Mouse (Mus musculus) urinary bladder, postnatal 10 days (tissue): ENCODE results near the gene Ap3b1.

Experiments
- DNase-seq: peaks from one replicate; pipeline ENCODE4 v3.0.0; 2022; ENCODE audit warnings: low spot score

Gene Ap3b1

GRCm38 (mm10) chr13:94375526-94376390 lies 17.0 kb downstream of the Ap3b1 start:
- DNase-seq: no peak

GRCm38 (mm10) chr13:94379006-94379405 lies 20.2 kb downstream of the Ap3b1 start:
- DNase-seq: no peak

DNA sequence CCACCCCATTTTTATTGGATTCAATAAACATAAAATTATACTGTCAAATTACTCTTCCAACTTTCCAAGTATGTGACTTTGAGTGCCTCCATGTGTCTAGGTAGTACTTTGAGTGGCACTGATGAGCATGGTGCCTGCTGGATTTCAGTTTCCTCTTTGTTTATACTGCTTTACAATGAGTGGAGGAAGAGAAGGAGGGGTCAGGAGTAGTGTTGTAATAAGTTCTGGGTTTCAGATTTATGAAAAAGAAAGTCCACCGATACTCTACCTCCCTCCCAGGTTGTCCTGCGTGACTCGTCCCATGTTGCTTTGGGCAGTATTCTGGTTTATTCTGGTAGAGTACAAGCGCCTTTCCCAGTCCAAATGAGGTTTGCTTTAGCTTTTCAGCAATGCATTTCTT lies 22.7 kb downstream of the Ap3b1 start:
- DNase-seq: no peak

- DNase-seq: no peak
Measured at GRCm38 (mm10) chr13:94381829-94382675, 23.3 kb downstream of the Ap3b1 start.

DNA sequence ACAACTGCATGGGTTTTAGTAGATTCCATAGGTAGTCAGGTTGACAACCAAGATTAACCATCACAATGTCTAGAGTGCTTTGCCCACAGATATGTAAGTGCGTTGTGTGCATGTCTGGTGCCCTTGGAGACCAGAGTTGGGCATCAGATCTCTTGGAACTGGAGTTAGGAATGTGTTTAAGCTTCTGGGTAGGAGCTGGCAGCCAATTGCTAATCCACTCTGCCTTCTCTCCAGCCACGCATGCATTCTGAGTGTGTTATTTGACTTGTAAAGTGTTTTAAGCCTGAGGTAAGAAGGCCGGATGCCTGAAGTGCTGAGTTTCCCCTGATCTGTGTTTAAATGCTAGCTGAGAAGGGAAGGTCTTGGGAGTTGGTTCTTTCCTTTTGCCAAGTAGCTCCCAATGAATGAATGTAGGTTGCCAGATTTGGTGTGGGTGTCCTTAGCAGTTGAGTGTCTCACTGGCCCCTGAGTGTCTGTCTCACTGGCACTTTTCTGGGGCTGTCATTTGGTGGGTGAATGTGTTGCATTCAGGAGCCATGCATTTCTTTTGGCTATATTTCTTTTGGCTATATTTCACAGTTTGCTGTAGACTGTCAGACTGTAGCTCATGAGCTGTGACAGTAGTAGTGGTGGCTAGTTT lies 26.3 kb downstream of the Ap3b1 start:
- DNase-seq: no peak

GRCm38 (mm10) chr13:94388566-94388965 lies 29.8 kb downstream of the Ap3b1 start:
- no peak for DNase-seq

DNA sequence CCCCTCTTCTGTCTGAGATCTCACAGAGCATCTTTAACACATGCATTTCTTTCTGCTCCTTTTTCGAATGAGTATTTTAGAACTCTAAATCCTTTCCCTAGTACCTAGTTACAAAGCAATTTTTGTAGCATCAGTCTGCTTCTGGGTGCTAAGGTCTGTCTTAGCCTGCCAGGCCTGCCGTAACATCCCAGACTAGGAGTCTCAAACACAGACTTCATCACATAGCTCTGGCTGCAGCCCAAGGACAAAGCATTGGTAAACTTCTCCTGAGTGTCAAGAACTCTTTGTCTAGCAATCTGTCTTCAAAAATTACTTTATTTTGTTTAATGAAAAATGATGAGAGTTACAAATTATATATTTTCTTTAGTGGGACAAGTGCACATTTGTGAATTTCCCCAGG lies 30.8 kb downstream of the Ap3b1 start:
- no peak for DNase-seq

GRCm38 (mm10) chr13:94392282-94392681 lies 33.5 kb downstream of the Ap3b1 start:
- DNase-seq: no peak

GRCm38 (mm10) chr13:94394486-94394885 lies 35.7 kb downstream of the Ap3b1 start:
- no peak for DNase-seq

DNA sequence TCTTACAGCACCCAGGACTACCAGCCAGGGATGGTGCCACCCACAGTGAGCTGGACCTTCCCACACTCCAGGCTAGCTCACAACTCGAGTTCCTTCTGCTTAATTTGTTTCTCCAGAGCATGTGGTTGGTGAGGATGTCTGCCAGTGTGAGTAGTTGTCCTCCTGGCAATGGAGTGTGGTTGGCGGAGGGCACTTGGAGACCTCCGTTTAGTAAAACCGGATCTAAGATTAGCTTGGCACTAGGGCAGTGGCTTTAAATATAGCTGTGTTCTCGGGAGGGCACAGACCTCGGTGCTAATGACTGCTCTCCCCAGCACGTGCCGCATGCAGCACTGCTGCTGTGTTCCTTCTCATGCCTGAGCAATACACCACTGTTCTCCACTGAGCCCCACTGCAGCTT lies 37.0 kb downstream of the Ap3b1 start:
- DNase-seq: no peak

- DNase-seq: no peak
Measured at GRCm38 (mm10) chr13:94396392-94396920, 37.7 kb downstream of the Ap3b1 start.

DNA sequence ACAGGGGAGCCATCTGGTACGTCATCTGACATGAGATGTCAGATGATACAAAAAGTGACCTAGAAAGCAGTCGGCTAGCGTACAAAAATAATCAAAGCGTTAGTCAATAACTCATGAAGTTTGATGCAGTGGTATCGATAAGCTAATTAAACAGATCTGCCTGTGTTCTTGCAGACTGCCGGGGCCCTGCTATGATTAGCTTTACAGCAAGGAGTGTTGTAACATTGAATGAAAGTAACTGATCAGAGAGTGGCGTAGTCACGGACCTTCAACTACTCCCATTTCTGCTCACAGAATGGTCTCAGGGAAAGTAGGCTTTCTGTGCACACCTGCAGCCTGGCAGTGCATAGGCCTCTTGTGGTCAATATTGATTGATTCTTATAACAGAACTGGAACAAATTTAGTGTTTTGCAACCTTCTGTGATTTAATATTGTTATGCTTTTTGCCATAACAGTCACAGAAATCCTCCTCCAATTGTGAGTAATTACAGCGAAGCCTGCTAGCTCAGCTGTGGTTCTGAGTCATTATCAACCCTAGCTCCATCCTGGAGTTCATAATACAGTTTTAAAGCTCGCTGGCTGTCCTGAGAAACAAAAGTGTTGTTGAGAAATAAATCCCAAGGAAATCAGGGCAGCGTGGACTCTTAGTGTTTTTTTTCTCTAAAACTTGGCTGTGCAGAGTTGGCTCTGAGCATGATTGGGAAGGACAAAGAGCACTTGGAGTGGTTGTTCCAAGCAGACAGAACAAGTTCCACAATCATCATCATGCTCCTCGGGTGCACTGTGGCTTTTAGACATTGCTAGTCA lies 40.0 kb downstream of the Ap3b1 start:
- no peak for DNase-seq

GRCm38 (mm10) chr13:94400465-94400864 lies 41.7 kb downstream of the Ap3b1 start:
- no peak for DNase-seq

GRCm38 (mm10) chr13:94423600-94423999 lies 64.8 kb downstream of the Ap3b1 start:
- no peak for DNase-seq

DNA sequence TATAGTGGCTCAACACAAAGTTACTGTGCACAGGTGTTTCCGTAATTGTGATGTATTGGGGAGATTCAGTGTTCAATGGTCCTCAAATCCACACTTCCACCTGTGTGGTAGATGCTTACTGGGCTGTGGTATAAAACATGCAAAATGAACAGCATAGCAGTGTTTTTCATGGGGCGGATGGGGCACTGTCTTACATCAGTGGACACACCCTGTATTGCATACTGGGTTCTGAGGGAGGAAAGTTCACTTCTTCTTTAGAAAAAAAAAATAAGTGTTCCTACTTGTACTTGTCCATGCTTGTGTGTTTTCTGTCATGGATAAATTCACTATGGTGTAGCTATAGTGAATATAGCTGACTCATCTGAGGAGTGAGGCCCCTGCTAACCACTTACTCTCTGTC lies 70.8 kb downstream of the Ap3b1 start:
- no peak for DNase-seq

DNA sequence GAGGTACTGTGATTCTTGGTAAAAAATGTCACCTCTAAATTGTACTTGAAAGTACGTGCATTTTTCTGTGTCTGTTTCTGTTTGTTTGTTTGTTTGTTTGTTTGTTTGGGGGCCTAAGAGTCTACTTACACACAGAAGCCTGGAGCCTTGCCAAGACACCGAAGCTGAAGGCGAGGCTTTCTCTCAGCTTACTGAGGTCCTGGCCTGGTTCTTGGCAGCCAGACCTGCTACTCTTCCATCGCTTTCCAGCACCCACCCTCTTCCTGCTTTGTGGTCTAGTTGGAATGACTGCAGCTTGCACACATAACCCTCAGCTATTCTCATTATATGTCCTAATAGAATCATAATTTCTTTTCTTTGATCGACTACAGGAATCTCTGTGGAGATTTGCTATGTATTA lies 80.6 kb downstream of the Ap3b1 start:
- DNase-seq: no peak

DNA sequence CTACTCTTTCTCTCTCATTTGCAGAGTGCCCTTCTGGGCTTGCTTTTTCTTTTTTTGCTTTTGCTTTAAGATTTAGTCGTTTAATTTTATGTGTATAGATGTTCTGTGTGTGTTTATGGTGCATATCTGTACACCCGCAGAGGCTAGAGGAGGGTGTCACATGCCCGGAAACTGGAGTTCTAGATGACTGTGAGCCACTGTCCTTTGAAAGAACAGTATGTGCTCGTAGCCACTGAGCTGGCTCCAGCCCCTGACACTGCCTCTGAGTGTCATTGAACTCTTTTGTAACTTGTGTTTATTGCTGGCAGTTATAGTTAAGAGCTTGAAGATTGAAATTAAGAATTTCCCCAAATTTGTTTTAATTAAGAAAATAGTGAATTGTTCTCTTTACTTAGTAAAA lies 82.4 kb downstream of the Ap3b1 start:
- DNase-seq: no peak

DNA sequence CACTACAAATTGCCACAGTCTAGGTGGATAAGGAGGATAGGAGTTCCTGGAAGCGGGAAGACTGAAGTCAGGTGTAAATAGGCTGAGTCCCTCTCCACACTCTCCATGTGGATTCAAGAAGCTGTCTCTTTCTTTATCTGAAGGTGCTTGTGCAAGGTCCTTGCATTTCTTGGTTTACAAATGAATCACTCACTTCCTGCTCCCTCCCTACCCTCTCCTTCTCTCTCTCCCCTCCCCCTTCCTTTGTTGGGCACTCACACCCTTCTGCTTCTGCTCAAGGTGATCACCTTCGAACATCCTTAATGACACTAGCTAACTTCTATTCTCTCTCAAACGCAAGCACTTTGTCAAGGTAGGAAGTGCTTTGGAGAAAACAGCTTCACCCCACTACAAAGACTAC lies 84.7 kb downstream of the Ap3b1 start:
- no peak for DNase-seq

GRCm38 (mm10) chr13:94445103-94445502 lies 86.3 kb downstream of the Ap3b1 start:
- no peak for DNase-seq

GRCm38 (mm10) chr13:94447003-94447402 lies 88.2 kb downstream of the Ap3b1 start:
- no peak for DNase-seq

DNA sequence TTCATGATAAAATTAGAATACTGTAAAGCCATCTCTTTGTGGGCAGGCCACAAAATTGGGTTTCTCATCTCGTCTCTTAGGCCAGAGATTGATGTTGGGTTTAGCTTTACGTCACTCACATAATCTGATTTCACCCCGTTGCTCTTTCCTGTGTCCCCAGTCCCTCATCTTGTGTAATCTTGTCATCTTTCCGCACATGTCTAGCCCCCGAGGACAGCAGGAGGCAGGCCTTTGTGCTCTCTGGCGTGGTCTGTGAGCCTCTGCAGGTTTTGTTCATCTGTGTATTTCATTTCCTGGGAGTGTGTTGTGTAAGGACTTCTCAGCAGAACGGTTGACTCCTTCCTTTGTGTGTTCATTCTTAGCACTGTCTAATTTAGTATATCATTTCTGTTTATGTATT lies 90.8 kb downstream of the Ap3b1 start:
- DNase-seq: no peak

DNA sequence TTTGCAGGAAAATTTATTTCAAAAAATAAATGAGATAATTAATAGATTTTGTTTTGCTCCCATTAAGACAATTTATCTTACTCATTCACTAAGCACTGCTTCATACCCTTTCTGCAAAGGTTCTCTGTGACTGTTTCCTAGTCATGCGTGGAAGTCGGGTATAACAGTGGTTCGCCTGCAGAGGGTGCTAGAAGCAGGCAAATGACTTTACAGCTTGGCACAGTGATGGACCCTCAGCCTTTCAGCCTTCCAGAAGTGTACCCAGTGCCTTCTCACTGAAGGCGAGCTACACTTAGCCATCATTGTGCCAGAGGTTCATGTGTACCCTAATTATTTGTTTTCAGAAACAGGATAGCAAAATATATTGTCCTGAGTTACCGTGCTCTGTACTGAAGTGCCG lies 92.5 kb downstream of the Ap3b1 start:
- no peak for DNase-seq
